Mouse (Mus musculus) heart, adult 9 months (tissue): Measurements from ENCODE around the gene Ankrd35.
"Not testable (repeated sequence)": the region's sequence is repeated elsewhere in the genome, so short reads cannot be mapped to it uniquely, and the experiment has no call there.

Source experiments
- DNase-seq, 2 experiments: peaks; one replicate each; pipeline ENCODE4 v3.0.0; 2022; ENCODE audit warnings: low spot score in 2 of 2

The Ankrd35 gene

DNA sequence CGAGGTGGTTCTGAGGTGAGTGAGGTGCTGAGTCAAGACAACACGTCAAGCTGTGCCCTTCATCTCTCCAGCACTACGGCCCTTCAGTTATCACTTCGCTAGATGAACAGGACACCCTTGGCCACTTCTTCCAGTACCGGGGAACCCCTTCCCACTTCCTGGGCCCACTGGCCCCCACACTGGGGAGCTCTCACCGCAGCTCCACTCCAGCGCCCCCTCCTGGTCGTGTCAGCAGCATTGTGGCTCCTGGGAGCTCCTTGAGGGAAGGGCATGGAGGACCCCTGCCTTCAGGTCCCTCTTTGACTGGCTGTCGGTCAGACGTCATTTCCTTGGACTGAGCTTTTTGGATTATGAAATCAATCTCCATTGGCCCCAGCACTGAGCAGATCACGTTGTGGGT is 34.8 kb downstream of the Ankrd35 start:
- no peak for DNase-seq

DNA sequence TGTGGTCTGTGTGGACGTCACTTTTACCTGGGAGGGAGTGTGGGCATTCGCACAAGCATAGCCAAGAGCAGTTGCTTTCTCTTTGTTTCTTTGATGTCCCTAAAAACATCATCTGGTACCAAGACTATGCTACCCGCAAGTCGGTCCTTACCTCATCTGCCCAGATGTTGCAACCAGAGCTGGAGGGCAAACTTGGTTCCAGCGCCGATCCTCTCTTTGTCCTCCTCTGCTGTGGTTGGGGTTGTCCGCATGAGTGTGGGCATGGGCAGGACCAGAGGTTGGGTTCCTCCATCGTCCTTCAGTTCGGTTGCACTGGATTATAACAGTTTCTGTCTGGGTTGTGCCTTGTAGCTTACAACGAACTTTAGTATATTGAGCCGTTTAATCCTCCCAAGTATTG is 36.3 kb downstream of the Ankrd35 start:
- no peak for DNase-seq

DNA sequence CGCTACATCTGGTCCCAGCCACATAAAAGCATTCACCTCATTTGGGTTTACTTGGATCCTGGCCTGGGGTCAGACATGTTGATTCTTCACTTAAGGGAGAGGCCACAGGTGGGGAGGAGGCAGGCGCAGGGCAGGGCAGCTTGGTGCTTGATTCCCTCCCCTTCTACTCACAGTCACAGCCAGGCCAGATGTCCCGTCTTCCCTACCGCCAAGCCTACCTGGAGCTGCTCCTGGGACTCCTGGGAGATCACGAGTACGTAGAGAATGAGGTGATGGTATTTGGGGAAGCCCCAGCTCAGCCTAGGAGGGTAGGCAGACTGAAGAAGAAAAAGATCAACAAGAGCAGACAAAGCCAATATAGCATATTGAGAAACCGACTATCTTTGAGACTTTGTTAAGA is 37.1 kb downstream of the Ankrd35 start:
- DNase-seq = no peak

DNA sequence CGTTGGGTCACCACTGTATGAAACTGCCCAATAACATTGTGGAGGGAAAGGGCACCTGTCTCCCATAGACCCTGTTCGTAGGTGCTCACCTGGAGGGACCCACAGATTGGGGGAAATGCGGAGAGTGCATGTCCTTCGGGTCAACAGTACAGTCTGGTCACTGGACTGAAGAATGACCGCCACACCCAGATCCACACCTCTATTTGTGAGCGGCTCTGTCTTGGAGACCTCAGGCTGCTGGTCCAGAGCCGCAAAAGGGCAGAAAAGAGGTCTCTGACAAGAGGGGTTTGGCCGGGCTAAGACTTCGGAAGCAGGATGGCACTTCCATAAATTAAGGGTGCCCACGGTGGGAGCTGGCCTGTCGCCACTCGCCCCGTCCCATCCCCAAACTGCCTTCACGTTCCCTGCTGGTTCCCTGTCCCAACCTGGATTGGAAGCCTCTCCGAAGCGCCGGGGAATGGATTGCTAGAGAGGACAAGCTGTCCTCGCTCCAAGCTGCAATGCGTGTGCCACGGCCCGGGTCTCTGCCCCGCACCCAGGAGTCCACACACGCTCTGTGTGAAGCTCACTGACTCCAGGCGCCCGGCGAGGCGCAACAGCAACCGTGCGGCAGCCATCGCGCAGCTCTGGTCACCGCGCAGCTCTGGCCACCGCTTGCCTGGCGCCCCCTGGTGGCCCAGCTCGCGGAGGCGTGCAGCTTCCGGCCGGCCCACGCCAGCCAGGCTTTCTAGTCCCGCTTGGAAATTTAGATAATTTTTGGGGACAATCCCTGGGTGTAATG is 38.2 kb downstream of the Ankrd35 start, which contains the start of gene Nudt17:
Gene Nudt17 (minus strand): TSS at position 660 of the 781 bp plus-strand sequence.
- peak; percentile 66 to 80 for DNase-seq

DNA sequence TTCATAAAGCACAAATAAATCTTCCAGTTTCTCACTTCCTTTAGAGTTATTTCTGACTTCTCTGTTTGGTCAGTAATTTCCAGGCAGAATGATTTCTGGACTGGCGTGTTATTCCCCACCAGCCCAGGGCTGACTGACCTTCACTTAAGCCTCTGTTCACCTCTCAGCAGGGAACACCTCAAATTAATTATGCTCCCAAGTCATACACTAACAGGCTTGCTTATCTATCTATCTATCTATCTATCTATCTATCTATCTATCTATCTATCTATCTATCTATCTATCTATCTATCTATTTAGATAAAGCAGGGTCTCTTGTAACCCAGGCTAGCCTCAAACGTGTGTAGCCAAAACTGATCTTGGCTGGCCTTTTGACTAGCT is 38.7 kb downstream of the Ankrd35 start:
- no peak for DNase-seq

DNA sequence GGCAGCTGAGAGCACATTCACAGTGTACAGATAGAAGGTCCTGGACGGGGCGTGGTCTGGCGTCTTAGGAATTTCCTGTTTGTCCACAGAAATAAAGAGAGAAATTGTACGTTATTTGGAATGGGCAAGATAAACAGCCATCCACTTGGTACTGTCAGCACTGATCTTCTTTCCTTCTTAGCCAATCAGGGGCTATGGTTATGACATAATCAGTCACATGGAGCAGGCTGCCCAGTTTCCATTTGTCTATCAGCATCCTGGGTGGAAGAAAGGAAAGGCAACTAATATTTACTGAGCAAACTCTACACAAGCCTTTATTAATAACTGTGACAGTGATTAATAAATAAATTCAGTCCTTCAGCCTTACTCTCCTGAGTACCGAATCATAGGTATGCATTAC is 44.4 kb downstream of the Ankrd35 start:
- no peak for DNase-seq

DNA sequence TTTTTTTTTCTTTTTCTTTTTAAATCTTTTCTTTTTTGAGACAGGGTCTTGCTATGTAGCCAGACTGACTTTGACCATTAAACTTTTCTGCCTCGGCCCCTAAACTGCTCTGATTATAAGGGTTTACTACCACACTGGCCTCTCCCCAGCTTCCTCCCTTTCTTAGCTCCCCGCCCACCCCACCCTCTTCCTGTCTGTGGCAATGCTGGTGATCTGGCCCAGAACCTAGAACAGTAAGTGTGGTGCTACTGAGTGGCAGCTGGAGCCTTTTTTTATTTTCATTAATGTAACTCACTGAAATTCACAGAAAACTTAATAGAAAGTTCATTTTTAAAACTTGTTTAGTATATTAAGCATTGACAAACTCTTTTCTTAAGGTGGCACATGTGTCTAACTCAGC is 45.9 kb downstream of the Ankrd35 start:
- no peak for DNase-seq

DNA sequence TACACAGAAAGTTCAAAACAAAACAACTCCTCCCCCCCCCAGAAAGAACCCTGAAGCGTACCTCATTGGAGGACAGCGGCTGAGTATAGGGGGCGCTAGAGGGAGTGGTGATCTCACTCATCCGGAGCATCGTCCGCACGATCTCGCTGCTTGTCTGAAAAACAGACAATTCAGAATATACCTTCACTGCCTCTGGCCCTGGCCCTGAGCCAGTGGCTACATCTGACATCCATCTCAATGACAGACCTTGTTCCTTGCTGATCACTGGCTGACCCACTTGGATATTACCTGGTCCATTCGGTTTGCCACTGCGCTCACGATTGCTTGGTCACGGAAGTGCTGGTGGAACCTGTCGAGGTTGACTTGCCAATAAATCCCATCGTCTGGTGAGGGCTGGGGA is 49.2 kb downstream of the Ankrd35 start:
- DNase-seq = no peak

DNA sequence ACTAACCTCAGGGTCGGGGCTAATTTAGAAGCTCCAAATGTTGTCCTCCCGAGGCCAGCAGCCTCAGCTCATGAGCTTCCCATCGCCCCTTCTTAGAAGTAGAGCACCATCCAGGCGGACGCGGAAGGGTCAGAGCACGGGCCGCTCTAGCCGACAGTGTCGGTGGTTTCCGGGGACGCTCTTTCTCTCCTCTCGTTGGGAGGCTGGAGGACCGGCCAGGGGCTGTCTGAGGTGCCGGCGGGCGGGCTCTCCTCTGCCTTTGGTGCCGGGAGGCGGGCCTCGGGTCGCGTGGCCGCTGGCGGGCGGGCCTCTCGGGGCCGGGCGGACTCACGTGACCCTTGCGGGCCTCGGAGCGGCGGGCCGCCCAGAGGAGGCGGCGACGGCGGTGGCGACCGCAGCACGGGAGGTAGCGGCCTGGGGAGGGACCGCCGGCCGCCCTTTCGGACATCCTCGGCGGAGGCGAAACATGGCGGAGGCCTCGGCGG is 57.5 kb downstream of the Ankrd35 start, which contains the start of the genes Polr3c and Rnf115:
Gene Polr3c (minus strand): TSS at position 286 of the 485 bp plus-strand sequence.
Gene Rnf115 (plus strand): TSS at position 322 of the 485 bp plus-strand sequence.
- peak; percentile 98 to 99 for DNase-seq

DNA sequence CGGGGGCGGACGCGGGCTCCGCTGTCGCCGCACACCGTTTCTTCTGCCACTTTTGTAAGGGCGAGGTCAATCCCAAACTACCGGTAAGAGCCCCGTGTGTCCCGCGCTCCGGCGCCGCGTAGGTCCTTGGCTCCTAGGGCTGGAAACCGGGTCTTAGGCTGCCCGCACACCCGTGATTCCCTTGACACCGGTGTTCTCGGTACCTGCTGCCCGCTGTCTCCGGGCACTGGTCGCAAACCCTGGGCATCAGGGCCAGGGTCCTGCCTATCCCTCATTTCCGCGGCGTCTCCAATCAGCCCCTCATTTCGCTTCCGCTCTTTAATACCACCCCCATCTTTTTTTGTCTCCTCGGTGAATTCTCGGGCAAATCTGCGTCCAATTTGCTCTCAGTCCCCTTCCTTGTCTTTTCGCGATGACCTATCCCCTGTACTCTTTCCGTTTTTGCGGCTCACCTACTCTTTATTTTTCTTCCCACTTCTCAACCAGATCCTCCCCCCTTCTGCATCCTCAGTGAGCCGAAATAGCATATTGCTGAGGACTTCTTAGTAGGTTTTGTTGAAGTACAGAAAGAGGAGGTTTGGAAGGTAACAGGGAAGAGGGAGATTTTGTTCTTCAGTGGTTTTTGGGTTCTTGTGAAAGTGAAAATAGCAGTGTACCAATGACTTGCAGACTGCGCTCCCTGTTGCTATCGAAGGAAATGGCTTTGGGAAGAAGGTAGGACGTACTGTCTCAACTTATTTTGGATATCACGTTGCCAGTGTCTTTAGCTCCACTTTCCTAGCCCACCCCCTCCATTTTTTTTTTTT is 58.1 kb downstream of the Ankrd35 start:
- DNase-seq = peak in 1 of 2 experiments; percentile 29

DNA sequence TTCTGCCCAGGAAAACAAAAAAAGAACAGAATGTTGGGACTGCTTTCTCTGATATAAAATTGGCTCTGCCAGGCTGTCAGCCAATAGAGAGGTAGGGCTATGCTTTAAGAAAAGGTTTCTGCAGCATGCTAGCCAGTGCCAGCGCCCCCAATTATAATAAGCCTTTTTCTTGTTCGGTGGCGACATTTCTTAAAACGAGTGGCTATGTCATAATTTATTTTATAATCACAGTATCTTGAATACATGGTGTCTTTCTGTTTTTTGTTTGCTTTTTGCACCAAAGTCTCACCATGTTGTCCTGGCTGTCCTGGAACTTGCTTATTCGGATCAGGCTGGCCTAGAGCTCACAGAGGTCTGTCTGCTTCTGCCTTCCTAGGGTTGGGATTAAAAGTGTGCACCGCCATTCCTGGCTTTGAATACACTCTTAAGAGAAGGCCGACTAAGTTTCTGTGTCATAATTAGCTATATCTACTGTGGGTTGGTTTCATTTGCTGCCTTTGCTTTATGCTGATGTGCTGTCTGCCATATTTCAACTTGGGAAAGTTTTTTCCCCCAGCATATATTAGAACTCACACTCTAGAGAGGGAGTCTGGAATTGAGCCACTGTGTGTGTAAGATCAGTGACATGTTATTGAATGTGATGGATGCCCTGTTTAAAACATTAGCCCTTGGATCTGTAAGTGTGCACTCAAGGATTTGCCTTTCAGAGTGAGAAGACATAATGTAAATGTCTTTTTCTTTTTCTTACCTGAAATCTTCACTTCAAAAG is 58.9 kb downstream of the Ankrd35 start:
- no peak for DNase-seq

DNA sequence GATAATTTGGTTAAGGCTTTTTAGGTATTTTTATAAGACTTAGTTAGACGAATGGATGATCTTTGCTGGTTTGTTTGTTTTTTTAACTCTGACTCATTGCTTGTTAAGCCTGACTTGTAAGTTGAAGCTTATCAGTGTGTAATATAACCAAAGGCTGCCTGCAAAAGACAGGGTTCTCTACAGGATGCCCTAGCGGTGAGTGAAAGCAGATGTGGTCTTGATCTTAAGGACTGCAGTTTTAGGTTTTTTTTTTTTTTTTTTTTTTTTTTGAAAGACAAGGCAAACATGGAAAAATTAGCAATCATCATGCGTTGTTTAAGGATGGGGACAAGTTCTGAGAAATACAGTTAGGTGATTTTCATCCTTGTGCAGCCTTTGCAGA is 59.5 kb downstream of the Ankrd35 start:
- DNase-seq = no peak

DNA sequence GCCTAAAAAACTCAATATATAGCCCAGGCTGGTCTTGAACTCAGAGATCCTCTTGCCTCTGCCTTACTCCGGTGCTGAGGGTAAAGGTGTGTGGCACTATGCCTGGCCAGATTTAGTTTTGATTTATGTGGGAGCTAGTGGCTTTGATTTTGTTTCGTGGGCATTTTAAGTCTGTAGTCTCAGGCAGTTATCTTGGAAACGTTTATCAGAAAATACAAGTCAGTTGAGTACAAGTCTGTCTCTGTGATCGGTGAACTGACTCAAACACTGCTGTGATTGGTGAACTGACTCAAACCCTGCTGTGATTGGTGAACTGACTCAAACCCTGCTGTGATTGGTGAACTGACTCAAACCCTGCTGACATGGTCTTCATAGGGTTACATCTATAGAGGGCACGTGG is 60.9 kb downstream of the Ankrd35 start:
- DNase-seq = no peak

DNA sequence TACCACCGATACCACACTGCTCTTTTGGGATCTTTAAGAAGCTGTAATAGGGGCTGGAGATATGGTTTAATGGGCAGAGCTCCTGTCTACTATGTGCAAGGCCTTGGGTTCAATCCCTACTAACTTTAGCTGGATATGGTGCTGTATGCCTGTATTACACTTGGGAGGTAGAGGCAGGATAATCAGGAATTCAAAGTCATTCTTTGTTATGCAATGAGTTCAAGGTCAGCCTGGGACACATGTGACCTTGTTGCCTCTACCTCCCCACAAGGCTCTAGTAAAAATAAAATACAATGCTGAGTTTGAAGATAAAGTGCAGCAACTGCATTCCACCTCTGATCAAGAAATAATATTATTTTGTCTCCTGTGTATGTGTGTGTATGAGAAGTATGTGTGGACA is 64.1 kb downstream of the Ankrd35 start:
- no peak for DNase-seq

DNA sequence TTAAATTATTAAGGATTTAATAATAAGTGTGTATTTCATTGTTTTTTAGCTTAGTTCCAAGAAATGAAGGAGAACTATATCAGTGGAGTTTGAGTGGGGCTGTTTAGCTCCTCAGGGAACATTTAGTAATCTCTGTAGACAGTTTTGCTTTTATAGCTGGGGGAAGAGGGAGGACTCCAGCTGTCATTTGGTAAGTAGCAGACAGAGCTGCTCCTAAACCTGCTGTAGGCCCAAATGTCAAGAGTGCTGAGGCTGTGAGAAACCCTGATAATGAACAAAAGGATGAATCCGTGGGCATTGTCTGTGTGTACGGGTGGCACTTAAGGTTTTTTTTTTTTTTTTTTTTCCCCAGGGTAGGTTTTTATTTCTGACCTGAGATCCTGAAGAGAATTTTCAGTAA is 65.3 kb downstream of the Ankrd35 start:
- no peak for DNase-seq

DNA sequence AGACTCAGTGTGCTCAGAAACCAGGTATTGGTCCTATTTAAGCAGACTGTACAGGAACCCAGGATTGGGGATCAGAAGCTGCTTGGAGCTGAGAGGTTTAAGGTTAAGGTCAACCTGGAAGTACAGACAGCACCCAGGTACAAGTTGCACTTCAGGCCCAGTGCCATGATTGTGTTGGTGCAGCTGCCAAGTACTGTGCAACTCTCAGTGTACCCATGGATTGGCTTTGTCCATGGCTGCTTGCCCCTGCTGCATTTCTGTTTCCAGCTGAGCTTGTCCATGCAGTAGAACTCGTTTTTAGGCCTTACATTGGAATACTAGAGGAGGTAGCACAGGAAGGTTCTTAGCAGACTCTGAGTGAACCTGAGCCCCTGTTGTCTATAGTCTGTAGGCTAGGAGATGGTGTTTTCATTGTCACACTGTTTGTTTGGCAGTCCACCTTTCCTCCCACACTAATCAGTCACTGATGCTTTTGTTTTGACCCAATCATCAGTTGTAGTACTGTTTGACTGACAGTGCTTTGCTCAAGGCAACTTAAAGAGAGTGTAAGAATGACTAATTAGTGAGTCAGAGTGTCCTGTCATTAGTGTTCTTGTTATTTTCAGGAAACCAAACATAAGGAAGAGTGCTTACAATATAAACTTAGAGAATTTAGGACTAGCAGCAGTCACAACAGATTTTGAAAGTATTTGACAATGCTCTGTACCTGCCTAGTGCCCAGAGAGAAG is 67.2 kb downstream of the Ankrd35 start:
- DNase-seq = no peak

DNA sequence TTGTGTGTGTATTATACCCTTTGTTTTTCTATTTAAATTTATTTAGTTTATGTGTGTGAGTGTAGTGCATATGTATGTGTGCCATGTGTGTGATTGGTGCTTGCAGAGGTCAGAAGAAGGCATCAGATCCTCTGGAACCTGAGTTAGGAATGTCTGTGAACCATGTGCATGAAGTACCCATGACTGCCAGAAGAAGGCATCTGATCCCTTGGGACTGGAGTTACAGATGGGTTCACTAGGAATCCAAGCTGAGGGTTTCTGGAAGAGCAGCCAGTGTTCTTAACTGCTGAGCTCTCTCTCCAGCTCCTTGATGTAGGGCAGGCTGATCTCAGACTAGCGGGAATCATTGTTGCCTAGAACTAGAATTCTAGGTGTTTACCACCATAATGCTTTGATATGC is 68.1 kb downstream of the Ankrd35 start:
- no peak for DNase-seq

DNA sequence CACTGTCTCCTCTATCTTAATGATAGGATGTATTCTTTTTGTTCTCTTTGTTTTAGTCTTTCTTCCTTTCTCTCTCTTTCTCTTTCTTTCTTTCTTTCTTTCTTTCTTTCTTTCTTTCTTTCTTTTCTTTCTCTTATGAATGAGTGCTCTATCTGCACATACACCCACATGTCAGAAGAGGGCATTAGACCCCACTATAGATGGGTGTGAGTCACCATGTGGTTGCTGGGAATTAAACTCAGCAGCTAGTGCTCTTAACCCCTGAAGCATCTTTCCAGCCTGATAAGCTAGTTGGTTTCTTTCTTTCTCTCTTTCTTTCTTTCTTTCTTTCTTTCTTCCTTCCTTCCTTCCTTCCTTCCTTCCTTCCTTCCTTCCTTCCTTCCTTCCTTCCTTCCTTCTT is 70.3 kb downstream of the Ankrd35 start:
- not testable (repeated sequence) for DNase-seq
